Comparison of ENCODE assay signal across 16 mouse cellular contexts in genomic region chr5:144623358-144623757, GRCm38 (mm10).
DNase-seq lines count a peak whose midpoint lies in the region; ATAC-seq lines count a peak whose summit lies in the region.
"Had no signal": no experiment of that assay in that cellular context is flagged by ENCODE, and none has a peak within 500 bp of the region (broad histone marks: within the 10 kb centered on the region; RNA-seq: fewer than 3 reads in every experiment).

No protein-coding gene starts in this region.

- no peaks in the 10 kb centered on the region for H3K36me3 ChIP-seq in embryonic facial prominence, embryonic 14.5 days (ENCODE audit: control insufficient read depth, insufficient read depth, low read length)
- H3K36me3 ChIP-seq in liver, embryonic 12.5 days = no peaks in the 10 kb centered on the region
- H3K36me3 ChIP-seq: embryonic facial prominence, embryonic 12.5 days; neural tube, embryonic 12.5 days had no signal

- DNase-seq in layer of hippocampus, adult 11-12 months (ENCODE audit: low spot score) = peak; percentile 27
- no peak for DNase-seq in layer of hippocampus, adult 9-10 months (ENCODE audit: low spot score)
- DNase-seq in embryonic facial prominence, embryonic 14.5 days (ENCODE audit: low spot score) = peak; percentile 56
- DNase-seq in layer of hippocampus, postnatal 14 days (ENCODE audit: low spot score in 2 of 2) = peak; percentile 27 to 69
- peak; percentile 59 for DNase-seq in right cerebral cortex, postnatal 25 days
- no peak for DNase-seq in spleen, adult 12 weeks (ENCODE audit: low spot score)
- DNase-seq in gastrocnemius, postnatal 25 days = no peak
- DNase-seq: adrenal gland, postnatal 10 days; cerebellum, adult 2 months; kidney, adult 11 months; lung, adult 18-20 months; thymus, adult 2 months had no signal

- H3K9me3 ChIP-seq in embryonic facial prominence, embryonic 14.5 days (ENCODE audit: control insufficient read depth, low read length) = no peaks in the 10 kb centered on the region
- H3K9me3 ChIP-seq in liver, embryonic 12.5 days (replicated peaks) = peaks cover 35% of the 10 kb centered on the region
- H3K9me3 ChIP-seq: embryonic facial prominence, embryonic 12.5 days had no signal

- H3K4me3 ChIP-seq in embryonic facial prominence, embryonic 14.5 days (ENCODE audit: low read depth, low read length) = no peak overlapping the region
- H3K4me3 ChIP-seq in liver, embryonic 12.5 days = no peak overlapping the region
- H3K4me3 ChIP-seq: embryonic facial prominence, embryonic 12.5 days; neural tube, embryonic 12.5 days had no signal

- no peak overlapping the region for H3K27ac ChIP-seq in embryonic facial prominence, embryonic 14.5 days (replicated peaks; ENCODE audit: low read depth, low read length)
- no peak overlapping the region for H3K27ac ChIP-seq in liver, embryonic 12.5 days
- H3K27ac ChIP-seq: embryonic facial prominence, embryonic 12.5 days; neural tube, embryonic 12.5 days had no signal

- no peak overlapping the region for H3K4me2 ChIP-seq in embryonic facial prominence, embryonic 14.5 days (ENCODE audit: low read depth, low read length)
- H3K4me2 ChIP-seq in liver, embryonic 12.5 days = no peak overlapping the region
- H3K4me2 ChIP-seq: embryonic facial prominence, embryonic 12.5 days; neural tube, embryonic 12.5 days had no signal

- no peak for ATAC-seq in embryonic facial prominence, embryonic 14.5 days (ENCODE audit: low read depth)
- ATAC-seq in liver, embryonic 12.5 days = no peak

- H3K9ac ChIP-seq in embryonic facial prominence, embryonic 14.5 days (ENCODE audit: low read depth, low read length) = no peak overlapping the region
- H3K9ac ChIP-seq in liver, embryonic 12.5 days = no peak overlapping the region
- H3K9ac ChIP-seq: embryonic facial prominence, embryonic 12.5 days; neural tube, embryonic 12.5 days had no signal

- no peaks in the 10 kb centered on the region for H3K27me3 ChIP-seq in embryonic facial prominence, embryonic 14.5 days (replicated peaks; ENCODE audit: control insufficient read depth, insufficient read depth, low read length)
- no peaks in the 10 kb centered on the region for H3K27me3 ChIP-seq in liver, embryonic 12.5 days (replicated peaks)
- H3K27me3 ChIP-seq: CH12.LX; embryonic facial prominence, embryonic 12.5 days; neural tube, embryonic 12.5 days had no signal

- no peaks in the 10 kb centered on the region for H3K4me1 ChIP-seq in embryonic facial prominence, embryonic 14.5 days (ENCODE audit: control insufficient read depth, insufficient read depth, low read length)
- no peaks in the 10 kb centered on the region for H3K4me1 ChIP-seq in liver, embryonic 12.5 days
- H3K4me1 ChIP-seq: neural tube, embryonic 12.5 days had no signal

- 40% methylated on average over 10 of the region's 10 CpGs for WGBS in embryonic facial prominence, embryonic 14.5 days
- WGBS in liver, embryonic 12.5 days (ENCODE audit: insufficient replicate concordance) = 36% methylated on average over 10 of the region's 10 CpGs

Comparison
In these comparisons a context has a peak if more than half of its experiments do, and no peak if none do; other contexts are left out.
1. DNase-seq: peak in layer of hippocampus, adult 11-12 months (single experiment), embryonic facial prominence, embryonic 14.5 days (single experiment), layer of hippocampus, postnatal 14 days (2 of 2) and right cerebral cortex, postnatal 25 days (single experiment); none in layer of hippocampus, adult 9-10 months (single experiment), spleen, adult 12 weeks (single experiment) and gastrocnemius, postnatal 25 days (single experiment).